Mouse (Mus musculus): Measurements from ENCODE around the gene L3mbtl3. TPM values are rescaled to one million over a fixed set of nuclear protein-coding genes. Genes with fewer than 3 reads are reported as not detected.
A peak's percentile ranks its signal among the peaks of the same experiment; 100 is the strongest.

The L3mbtl3 gene
- 37.8 and 46.1 TPM in 2 replicates for total RNA-seq (2014; fragmentation: Nextera tagmentation)
- 26.0 and 30.2 TPM in 2 replicates for total RNA-seq (2017)

- ATAC-seq (replicated peaks; ENCODE audit: poor library complexity, severe bottlenecking) = peak; percentile 65
Measured at GRCm38 (mm10) chr10:26375790-26376545, at the start of gene L3mbtl3. TSS of gene L3mbtl3 (minus strand) at chr10:26375971.

GRCm38 (mm10) chr10:26421168-26421567 lies 45.4 kb upstream of the L3mbtl3 start:
- peak; percentile 88 for ATAC-seq (replicated peaks; ENCODE audit: poor library complexity, severe bottlenecking)

- ATAC-seq (replicated peaks; ENCODE audit: poor library complexity, severe bottlenecking) = no peak
Measured at GRCm38 (mm10) chr10:26388656-26389055, 12.9 kb upstream of the L3mbtl3 start.

DNA sequence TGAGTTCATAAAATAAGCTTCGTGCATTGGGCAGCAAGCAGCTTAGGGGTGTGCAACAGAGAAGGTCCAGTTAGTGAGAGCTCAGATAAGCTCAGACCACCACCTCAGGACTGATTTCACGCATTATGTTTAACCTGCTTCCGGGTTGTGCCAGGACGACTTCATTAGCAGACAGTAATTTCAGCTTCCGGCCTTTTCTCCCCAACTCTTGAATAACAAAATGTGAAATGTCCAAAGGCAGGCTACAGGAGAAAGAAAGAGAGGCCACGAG lies 1.5 kb upstream of the L3mbtl3 start:
- no peak for ATAC-seq (replicated peaks; ENCODE audit: poor library complexity, severe bottlenecking)

DNA sequence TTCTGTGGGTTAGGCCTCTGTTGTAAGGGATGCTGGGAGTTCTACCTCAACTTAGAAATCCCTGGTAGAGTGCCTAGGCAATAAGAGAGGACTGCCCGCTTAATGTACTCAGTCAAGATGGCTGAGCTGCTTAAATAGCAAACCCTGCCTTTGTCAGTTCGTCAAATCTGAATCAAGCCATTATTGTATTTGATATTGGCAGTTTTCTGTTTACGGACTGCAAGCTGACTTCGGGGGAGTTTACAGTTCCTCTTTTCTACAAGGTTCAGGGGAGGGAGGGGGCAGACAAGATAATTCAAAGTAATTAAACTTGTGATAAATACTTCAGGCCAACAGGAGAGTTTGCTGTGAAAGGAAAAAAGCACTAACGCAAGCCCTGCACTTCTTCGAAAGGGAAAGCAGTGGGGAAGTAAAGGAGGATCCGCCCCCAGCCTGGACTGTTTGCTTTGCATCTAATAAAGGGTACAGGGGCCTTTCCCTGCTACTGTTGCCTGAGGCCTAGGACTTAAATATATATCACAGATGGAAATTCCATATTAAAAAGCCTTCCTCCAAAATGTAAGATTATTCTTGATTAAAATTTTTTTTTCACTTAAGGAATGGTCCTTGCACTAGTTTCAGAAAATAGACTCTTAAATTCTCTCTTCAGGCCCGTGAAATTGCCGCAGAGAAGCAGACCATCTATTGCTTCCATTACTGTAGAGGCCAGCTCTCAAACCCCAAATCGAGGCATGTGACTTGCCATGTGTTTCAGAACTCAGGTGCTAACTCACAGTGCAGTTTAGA lies 968 bp upstream of the L3mbtl3 start:
- ATAC-seq (replicated peaks; ENCODE audit: poor library complexity, severe bottlenecking) = peak; percentile 17

DNA sequence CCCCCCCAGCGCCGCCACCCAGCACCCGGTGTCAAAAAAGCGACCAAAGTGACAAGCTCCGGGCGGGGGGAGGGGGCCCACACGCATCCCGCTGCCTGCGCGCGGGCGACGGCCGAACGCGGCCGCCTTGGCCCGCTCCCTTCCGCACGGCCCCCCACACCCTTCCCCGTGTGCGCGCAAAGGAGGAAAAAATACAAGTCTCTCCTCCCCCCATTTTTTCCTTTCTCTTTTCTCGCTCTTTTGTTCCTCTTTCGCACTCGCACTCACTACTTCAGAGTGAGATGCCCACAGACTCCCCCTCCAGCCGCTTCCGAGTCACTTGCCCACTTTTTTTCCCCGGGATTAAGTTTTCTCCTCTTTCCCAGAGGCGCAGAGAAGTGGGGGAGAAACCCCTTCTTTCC lies 420 bp downstream of the L3mbtl3 start:
- ATAC-seq (replicated peaks; ENCODE audit: poor library complexity, severe bottlenecking) = peak; percentile 47

DNA sequence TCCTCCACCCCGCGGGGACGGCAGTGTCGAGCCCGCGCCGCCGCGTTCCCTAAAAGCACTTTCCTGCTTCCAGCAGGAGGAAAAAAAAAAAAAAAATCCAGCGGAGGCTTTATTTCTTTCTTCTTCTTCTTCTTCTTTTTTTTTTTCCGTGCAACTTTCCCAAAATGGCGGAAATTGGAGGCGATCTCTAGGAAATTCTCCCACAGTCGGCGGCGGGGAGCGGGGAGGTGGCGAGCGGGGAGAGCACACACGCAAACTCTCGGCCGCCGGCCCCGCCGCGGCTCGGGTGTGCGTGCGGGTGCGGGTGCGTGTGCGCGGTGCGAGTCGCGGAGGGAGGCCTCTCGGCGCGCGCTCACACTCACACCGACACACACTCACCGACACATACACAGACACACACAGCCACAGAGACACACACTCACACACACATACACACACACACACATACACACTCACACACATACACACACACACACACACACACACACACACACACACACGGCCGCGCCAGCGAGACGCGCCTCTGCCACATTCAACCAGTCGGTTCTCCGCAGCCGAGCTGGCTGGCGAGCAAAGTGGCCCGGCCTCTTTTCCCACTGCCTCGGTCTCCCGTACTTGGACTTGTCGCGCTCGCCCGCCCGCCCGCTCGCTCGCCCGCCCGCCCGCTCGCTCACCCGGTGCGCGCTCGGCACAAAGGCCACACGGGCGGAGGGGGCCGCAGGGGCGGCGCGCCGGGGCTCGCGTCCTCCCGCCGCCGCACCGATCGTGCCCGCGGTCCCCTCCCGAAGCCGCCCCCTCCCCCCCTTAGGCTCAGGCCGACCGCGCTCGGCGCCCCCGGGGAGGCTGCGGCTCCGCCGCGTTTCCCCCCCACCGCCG lies 1.1 kb downstream of the L3mbtl3 start:
- no peak for ATAC-seq (replicated peaks; ENCODE audit: poor library complexity, severe bottlenecking)

GRCm38 (mm10) chr10:26373951-26374435 lies 1.8 kb downstream of the L3mbtl3 start:
- ATAC-seq (replicated peaks; ENCODE audit: poor library complexity, severe bottlenecking) = peak; percentile 25

- peak; percentile 52 for ATAC-seq (replicated peaks; ENCODE audit: poor library complexity, severe bottlenecking)
Measured at GRCm38 (mm10) chr10:26372940-26373931, 2.5 kb downstream of the L3mbtl3 start.

DNA sequence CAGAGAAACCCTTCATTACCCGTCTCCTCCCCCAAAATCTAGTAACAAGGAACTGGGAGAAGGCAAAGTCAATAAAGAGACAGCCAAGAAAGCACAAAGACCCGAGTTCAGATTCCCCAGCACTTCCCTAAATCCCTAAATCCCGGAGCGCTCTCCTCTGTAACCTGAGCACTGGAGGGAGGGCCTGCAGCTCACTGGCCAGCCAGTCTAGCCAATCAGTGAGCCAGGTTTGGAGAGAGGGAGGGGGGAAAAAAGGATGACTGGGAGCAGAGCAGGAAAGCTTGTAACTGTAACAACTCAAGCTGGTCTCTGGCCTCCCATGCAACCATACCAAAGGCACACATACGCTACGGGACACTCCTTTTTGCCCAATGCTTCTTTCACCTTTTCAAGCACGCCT lies 4.4 kb downstream of the L3mbtl3 start:
- ATAC-seq (replicated peaks; ENCODE audit: poor library complexity, severe bottlenecking) = no peak

DNA sequence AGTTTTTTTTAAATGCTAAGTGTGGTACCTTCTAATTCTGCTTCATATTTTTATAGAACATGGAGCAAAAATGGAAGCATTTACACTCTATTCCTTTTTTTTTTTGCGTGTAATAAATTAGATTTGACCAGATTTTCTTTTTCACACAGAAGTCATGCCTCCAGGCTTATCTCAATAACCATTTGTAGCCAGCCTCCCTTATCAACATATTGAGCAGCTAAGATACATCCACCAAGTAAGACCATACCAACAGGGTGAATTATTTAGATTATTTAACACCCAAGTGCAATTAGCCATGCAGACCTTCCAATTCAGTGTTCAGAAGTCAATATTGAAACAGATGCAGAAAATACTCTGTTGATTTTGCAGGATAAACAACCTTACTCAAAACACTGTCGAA lies 10.8 kb downstream of the L3mbtl3 start:
- ATAC-seq (replicated peaks; ENCODE audit: poor library complexity, severe bottlenecking) = no peak

DNA sequence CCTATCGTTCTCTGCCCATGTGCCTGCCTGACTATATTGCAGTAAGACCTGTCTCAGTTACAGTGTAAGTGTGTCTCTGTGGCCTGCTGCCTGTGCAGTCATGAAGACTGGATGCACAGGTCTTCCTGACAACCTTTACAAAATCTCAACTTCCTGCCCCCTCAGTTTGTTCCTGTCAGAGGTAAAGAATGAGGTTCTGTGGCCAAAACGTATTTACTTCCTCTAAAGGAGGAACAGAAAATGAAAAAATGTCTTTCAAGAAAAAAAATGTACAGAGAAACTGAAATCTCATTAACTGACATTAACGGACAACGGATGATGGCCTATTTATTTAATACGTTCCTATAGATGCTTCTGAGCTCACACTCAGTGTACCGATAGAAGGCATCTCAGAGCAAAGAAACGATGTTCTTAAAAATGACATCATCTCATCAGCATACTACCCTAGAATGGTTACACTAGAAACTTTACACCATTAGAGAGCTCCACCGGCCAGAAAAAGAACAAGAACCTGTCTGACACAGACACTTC lies 11.4 kb downstream of the L3mbtl3 start:
- peak; percentile 94 for ATAC-seq (replicated peaks; ENCODE audit: poor library complexity, severe bottlenecking)

DNA sequence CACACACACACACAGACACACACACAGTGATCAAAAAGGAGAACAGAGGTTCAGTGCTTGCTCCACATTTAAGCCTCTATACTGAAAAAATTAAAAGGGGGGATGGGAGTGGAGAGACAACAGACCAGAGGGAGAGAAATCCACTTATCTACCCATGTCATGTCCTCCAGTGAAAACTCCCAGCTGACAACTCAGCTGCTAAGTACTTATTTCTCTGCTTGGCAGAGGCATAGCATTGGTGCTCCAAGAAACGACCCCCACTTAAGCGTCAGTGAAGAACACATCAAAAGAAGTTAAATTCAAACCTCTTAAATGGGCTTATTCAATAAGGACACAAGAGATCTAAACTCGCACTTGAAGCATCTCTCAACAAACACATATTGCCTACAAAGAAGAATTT lies 12.2 kb downstream of the L3mbtl3 start:
- ATAC-seq (replicated peaks; ENCODE audit: poor library complexity, severe bottlenecking) = no peak

DNA sequence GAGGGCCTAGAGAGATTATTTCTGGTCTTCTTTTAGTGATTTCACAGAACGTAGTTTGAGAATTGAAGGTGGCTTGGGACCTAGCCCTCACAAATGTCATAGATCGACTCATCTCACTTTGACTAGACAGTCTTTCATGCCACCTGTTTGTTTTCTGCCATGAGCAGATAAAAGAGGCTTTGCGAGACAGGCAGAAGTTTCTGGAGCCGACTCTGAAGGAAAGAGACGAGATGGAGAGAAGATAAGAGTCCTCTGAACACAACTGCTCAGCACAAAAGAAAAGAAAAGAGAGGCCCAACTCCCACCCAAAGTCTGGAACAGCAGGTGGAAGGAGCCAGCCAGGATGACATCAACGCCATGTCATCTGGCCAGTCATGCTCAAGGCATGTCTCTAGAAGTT lies 17.0 kb downstream of the L3mbtl3 start:
- ATAC-seq (replicated peaks; ENCODE audit: poor library complexity, severe bottlenecking) = no peak

DNA sequence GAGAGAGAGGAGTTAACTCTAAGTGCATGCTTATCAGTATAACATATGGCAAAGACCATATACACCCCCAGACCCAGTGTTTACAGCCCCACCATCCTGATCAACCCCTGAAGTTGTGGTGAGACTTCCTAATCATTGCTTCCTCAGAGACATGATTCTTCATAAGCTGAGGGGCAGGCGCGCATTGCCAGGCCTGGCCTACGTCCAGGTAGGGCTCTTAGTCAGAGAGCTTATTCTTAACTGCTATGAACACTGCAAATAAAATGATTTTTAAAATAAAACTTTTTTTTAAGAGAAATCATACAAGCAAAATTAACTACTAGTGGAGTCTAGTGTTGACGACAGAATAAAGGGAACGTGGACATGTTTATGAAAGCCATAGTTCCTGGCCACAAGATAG lies 17.5 kb downstream of the L3mbtl3 start:
- ATAC-seq (replicated peaks; ENCODE audit: poor library complexity, severe bottlenecking) = no peak

DNA sequence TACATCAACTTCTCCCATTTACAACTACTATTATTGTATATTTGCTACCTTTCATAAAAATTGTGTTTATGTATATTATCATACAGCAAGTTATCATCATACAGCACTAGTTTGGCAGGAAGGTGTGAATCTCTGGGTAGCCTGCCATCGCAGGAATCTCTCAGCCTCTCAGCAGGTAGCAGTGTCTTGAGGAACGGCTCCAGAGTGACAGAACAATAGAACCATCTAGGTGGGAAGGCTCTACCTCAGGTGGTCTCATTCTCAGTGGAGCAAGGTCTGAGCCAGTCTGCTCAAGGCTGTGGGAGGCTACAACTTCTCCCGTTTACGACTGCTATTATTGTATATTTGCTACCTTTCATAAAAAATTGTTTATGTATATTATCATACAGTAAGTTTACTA lies 22.0 kb downstream of the L3mbtl3 start:
- no peak for ATAC-seq (replicated peaks; ENCODE audit: poor library complexity, severe bottlenecking)

DNA sequence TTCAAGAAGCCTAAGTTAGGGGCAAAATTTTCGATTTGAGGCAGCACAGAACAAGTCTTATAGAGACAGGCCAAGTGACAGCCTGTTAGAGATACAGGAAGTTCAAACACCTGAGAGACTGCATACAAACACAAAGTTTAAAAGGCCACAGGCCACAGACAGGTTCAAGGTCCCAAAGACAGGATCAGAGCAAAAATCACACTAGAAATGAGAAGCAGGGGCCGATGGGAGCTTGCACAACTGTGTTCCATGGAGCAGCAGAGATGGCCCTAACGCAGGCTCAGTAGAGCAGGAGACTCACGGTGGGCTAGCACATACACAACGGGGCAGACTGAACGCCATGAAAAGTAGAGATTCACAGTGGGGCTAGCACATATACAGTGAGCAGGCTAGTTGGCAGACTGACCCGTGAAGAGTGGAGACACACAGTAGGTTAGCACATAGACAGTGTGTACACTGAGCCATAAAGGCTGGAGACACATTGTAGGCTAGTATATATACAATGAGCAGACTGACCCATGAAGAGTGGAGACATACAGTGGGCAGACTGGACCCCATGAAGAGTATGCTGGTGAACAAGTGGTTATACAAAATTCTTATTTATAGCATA lies 24.5 kb downstream of the L3mbtl3 start:
- ATAC-seq (replicated peaks; ENCODE audit: poor library complexity, severe bottlenecking) = no peak

DNA sequence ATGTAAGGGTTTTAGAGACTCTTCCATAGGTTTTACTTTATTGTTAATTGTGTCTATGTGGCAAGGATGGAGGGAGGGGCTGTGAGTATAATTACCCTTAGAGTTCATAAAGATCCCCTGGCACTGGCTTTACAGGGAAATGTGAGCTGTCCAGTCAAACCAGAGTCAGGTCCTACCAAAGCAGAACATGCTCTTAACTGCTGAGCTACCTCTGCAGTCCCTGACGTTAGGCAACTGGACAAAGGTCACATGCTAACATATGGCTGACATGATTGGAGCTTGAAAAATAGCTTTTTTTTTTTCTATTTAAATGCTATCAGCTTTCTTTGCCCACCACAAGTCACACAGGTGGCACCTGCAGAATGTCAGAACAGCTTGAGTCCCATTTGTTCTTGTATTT lies 25.6 kb downstream of the L3mbtl3 start:
- no peak for ATAC-seq (replicated peaks; ENCODE audit: poor library complexity, severe bottlenecking)

- no peak for ATAC-seq (replicated peaks; ENCODE audit: poor library complexity, severe bottlenecking)
Measured at GRCm38 (mm10) chr10:26347614-26348013, 28.2 kb downstream of the L3mbtl3 start.

All from granulocyte monocyte progenitor cell, adult 5-6 weeks (primary cell).